Mouse (Mus musculus) left cerebral cortex, adult 18-20 months (tissue): ENCODE results near the gene Rnf208. TPM values are rescaled to one million over a fixed set of nuclear protein-coding genes. Genes with fewer than 3 reads are reported as not detected.
A peak's percentile ranks its signal among the peaks of the same experiment; 100 is the strongest.

ENCODE experiments used
- DNase-seq, 2 experiments: peaks; one replicate each; pipeline ENCODE4 v3.0.0; 2021 to 2022; ENCODE audit warnings: low spot score in 2 of 2, mixed read lengths in 1 of 2
- long read RNA-seq, 2 experiments: library from polyadenylated mRNA; stranded (forward); transcript quantifications; one replicate each; pipeline ENCODE4 v2.0.0; 2021
- total RNA-seq, 2 experiments: library from RNA; stranded (reverse); gene quantifications; 2 replicates each; pipeline ENCODE4 v1.2.3; 2021

The Rnf208 gene
- total RNA-seq, result 100 to 1,000 TPM; 252 to 262 TPM
- long read RNA-seq, experiment 1, transcript Rnf208-202 (1 exons, 1,333 nt), result minor isoform, 91 of 249 reads
- long read RNA-seq, experiment 1, transcript Rnf208-203 (2 exons, 885 nt), result major isoform, 148 of 249 reads
- long read RNA-seq, experiment 1, partial matches to known transcripts, result 2 of 249 reads
- long read RNA-seq, experiment 1, other reads (novel, unspliced or antisense), result 8 of 249 reads
- long read RNA-seq, experiment 2, transcript Rnf208-202 (1 exons, 1,333 nt), result minor isoform, 97 of 202 reads
- long read RNA-seq, experiment 2, transcript Rnf208-203 (2 exons, 885 nt), result major isoform, 98 of 202 reads
- long read RNA-seq, experiment 2, partial matches to known transcripts, result 0 of 202 reads
- long read RNA-seq, experiment 2, other reads (novel, unspliced or antisense), result 7 of 202 reads

GRCm38 (mm10) chr2:25242101-25242506, at the start of gene Rnf208, which contains the start of gene Cysrt1:
Rnf208 (plus strand) TSS chr2:25242255.
Cysrt1 (minus strand) TSS chr2:25242452.
- DNase-seq, result peak; percentile 45 to 62

- DNase-seq, result peak; percentile 76 to 77
Observed at GRCm38 (mm10) chr2:25193330-25193770, 48.7 kb upstream of the Rnf208 start.

- no peak for DNase-seq
Observed at GRCm38 (mm10) chr2:25194006-25194405, 48.0 kb upstream of the Rnf208 start.

- DNase-seq, result no peak
Observed at GRCm38 (mm10) chr2:25194486-25195171, 47.4 kb upstream of the Rnf208 start.

- DNase-seq, result no peak
Observed at GRCm38 (mm10) chr2:25195211-25196156, 46.6 kb upstream of the Rnf208 start.

- DNase-seq, result no peak
Observed at GRCm38 (mm10) chr2:25196172-25196954, 45.7 kb upstream of the Rnf208 start, which contains the start of gene Tor4a. Tor4a (minus strand) TSS chr2:25196886.

- no peak for DNase-seq
Observed at GRCm38 (mm10) chr2:25197191-25197590, 44.9 kb upstream of the Rnf208 start.

- DNase-seq, result no peak
Observed at GRCm38 (mm10) chr2:25197946-25198345, 44.1 kb upstream of the Rnf208 start.

GRCm38 (mm10) chr2:25200631-25201030, 41.4 kb upstream of the Rnf208 start:
- no peak for DNase-seq

- DNase-seq, result no peak
Observed at GRCm38 (mm10) chr2:25203631-25204214, 38.3 kb upstream of the Rnf208 start.

GRCm38 (mm10) chr2:25207593-25207992, 34.5 kb upstream of the Rnf208 start:
- DNase-seq, result no peak

GRCm38 (mm10) chr2:25210686-25211085, 31.4 kb upstream of the Rnf208 start:
- peak in 1 of 2 experiments; percentile 26 for DNase-seq

- peak; percentile 76 to 88 for DNase-seq
Observed at GRCm38 (mm10) chr2:25211121-25211670, 30.9 kb upstream of the Rnf208 start, which contains the start of gene Nelfb. Nelfb (minus strand) TSS chr2:25211489.

- DNase-seq, result no peak
Observed at GRCm38 (mm10) chr2:25213266-25213865, 28.7 kb upstream of the Rnf208 start.

- no peak for DNase-seq
Observed at GRCm38 (mm10) chr2:25214444-25214843, 27.6 kb upstream of the Rnf208 start, which contains the start of gene Stpg3. Stpg3 (minus strand) TSS chr2:25214637.

- no peak for DNase-seq
Observed at GRCm38 (mm10) chr2:25217666-25218065, 24.4 kb upstream of the Rnf208 start.

- DNase-seq, result no peak
Observed at GRCm38 (mm10) chr2:25218445-25218844, 23.6 kb upstream of the Rnf208 start, which contains the start of gene Fam166a. Fam166a (plus strand) TSS chr2:25218745.

- no peak for DNase-seq
Observed at GRCm38 (mm10) chr2:25221331-25221772, 20.7 kb upstream of the Rnf208 start.
